Mouse (Mus musculus): ENCODE measurements around the gene Zfp202.

The Zfp202 gene

DNA sequence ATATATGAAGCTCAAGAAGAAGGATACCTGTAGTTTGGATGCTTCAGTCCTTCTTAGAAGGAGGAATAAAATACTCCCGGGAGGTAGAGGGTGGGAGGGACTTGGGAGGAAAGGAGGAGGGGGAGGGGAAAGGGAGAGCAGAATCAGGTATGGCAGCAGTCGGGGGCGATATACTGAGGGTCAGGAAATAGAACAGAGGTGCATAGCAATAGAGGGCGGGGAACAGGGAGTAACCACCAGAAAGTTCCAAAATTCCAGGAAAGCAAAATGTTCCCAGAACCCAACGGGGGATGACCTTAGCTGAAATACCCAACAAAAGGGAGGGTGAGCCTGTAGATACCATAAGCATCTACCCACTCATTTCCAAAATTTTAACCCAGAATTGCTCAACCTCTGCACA lies 48.2 kb downstream of the Zfp202 start:
- no peak for DNase-seq (ENCODE audit: low read depth)

DNA sequence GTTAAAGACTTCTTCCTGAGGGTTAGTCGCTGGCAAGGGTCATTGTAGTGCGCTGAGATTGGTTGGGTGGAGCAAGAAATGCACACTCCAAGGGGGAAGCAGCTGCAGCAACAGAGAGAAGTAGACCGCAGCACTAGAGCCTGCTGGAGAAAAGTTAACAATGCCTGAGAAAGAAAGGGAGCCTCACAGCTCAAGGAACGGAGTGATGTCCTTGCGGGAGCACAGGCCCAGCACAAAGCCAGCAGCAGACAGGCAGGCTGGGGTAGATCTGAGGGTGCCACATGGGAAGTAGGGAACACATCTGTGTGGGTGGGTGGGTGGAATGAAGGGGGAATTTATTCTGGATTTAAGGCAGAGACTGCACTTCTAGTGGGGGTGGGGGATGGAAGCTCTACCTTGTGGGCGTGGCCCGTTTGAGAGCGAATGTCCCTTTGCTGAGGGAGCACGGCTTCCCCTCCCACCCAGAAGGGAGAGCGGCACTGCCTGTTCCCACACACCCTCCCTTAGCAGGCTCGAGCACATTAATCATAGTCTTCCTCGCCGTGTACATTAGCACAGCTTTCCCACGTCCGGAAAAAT lies 49.2 kb downstream of the Zfp202 start:
- DNase-seq (ENCODE audit: low read depth), result no peak

DNA sequence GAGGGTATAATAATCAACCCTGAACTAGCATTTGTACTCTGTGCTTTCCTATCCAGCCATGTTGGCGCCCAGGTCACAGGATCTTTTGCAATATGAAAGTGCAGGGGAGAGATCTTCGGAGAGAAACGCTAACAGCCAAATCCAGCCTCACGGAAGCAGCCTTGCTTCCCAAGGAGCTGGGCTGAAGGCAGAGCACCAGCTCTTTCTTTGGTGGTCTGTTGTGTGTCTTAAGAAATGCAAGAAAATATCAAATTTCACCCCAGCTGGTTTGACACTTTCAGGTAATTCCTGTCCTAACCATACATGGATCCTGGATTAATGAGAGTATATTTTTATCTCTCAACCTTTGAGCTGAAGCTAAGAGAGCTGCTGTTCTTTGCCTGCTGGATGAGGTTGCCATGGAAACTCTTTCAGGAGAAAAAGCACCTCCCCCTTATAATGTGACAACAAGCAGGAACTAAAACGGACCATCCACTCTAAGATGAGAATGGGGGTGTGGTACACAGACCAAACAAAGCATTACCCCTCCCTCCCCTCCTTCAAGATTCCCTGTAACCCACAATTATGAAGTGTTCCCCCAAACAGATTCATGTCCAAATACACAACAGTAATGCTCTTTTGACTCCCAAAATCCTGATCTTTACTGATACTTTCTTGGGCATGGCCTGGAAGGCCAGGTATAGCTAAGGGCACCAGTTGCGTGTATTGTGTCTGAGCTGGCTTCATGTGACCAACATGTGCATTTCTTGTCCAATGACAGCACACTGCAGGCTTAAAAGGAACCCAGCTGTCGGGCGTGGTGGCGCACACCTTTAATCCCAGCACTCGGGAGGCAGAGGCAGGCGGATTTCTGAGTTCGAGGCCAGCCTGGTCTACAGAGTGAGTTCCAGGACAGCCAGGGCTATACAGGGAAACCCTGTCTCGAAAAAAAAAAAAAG lies 50.1 kb downstream of the Zfp202 start:
- no peak for DNase-seq (ENCODE audit: low read depth)

DNA sequence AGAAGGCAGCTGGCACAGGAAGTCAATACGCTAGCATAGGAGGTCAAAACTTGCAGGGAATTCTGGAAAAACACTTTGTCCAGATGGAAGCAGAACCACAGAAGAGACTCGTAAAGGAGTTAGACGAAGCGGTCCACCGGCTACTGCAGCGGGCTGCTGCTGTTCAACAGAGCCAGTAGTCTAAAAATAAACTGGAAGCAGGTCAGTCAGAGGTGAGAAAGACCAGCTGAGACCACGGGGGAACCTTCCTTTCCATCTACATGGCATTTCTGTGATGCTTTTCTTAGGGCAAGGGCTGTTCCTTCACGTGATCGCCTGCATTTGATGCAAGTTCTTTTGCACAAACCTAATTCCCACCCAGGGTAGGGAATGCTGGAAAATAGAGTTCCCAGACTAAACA lies 53.4 kb downstream of the Zfp202 start:
- DNase-seq (ENCODE audit: low read depth), result no peak

DNA sequence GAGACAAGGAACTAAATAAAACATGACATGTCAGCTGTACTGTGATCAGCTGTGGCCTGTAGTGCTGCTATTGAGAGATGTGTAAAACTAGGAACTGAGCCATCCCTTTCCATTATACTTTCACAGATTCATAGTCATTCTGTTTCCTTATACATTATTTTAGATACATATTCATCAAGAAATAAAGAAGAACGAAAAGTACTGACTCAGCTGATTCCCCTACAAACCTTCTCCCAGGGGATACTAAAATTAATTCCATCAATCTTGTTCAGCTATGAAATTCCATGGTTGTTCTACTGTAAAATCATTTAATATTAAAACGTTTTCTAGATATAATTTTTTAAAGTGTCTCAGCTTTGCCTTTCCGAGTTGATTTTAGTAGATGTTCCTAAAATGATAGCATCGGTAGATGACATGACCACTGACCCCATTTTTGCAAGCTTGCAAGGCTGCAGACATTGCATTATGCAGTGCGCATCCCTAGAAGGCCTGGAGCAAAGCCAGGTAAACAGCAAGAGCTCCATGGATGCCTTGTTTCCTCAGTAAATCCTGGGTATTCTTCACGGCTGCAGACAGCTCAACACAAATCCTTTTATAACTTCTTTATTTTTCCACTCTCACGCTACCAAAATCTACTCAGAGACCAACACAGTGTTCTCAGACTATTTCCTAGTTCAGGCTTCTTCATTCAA lies 54.0 kb downstream of the Zfp202 start:
- DNase-seq (ENCODE audit: low read depth), result no peak

DNA sequence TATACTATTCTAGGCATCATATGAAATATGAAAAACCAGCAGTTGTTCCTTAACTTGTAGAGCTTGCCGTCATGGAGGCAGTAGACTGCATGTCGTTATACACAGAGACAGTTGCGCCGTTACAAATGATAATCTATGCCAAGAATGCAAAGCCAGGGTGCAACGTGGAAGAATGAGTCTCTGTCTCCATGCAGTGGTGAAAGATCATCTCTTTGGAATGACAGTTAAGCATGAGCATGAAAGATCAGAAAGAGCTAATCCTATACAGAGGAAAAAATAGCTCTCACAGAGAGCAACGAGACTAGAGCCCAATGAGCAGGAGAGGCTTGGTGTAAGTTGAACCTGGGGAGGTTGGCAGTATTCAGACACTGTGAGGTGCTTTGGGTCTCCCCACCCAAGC lies 54.6 kb downstream of the Zfp202 start:
- no peak for DNase-seq (ENCODE audit: low read depth)

DNA sequence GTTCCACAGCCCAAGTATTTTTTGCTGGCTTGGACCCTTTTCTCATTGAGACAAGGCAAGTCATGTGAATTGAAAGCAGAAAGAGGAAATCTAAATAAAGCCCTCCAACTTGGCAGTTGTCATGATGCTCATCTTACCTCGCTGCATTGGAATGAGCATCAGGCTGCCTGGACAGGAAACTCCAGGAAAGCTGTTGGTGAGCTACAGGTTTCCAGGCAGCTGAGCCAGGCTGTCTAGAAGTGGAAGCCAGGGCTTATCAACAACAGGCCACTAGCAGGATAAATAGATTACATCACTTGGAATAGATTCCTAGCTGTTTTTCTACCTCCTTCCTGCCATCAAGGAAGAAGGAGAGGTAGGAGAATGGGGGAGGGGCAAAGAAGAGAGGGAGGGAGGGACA lies 57.0 kb downstream of the Zfp202 start:
- DNase-seq (ENCODE audit: low read depth), result no peak

DNA sequence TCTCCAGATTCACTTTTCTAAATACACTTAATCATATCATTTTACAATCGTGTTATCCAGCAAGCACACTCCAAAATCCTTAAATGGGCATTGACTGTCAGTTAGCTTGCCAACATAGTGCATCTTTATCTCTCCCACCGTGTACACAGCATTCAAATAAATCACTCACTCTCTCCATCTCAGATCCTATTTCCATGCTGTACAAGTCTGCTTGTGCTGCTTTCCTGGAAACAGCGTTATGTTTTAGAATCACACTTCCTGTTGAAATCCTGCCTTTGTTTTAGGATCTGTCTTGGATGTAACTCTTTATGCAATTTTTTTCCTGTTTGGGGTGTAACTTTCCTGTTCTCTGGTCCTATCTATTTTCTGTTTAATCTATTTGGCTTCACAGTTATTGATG lies 60.3 kb downstream of the Zfp202 start:
- no peak for DNase-seq (ENCODE audit: low read depth)

All from 416B (cell line).